Mouse (Mus musculus) heart, adult 2 months (tissue): ENCODE data around the gene Piga.

ENCODE experiments used
- CTCF ChIP-seq: fragments of 200-600 bp; IDR thresholded peaks from 2 replicates; pipeline ENCODE4 v1.8.1; 2022; ENCODE audit warnings: antibody characterized with exemption, mild to moderate bottlenecking, moderate library complexity
- POLR2A ChIP-seq: fragments of 200-500 bp; IDR thresholded peaks from 2 replicates; pipeline ENCODE4 v1.6.1; 2011; ENCODE audit warnings: mild to moderate bottlenecking, low read depth, low read length, control low read depth; ENCODE audit not compliant: insufficient read depth

DNA sequence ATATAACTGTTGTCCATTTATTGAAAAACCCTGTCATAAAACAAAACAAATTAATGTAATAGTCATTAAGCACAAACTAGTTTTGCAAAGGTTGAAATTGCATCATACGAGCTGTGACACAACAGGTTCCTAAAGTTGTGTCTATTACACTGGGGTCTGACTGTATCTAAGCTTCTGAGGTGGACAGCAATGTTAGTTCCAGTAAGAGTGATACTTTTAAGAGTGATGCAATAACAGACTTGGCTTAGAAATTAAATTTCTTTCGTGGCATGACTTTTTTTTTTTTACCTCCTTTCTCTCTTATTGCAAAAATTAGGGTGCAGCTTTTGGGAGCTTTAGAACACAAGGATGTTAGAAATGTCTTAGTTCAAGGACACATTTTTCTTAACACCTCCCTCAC lies 8.6 kb downstream of the Piga start:
- TF ChIP-seq CTCF = no peak
- no peak for TF ChIP-seq POLR2A
